Mouse (Mus musculus): ENCODE data around the gene Zbtb20. TPM values are rescaled to one million over a fixed set of nuclear protein-coding genes. Genes with fewer than 3 reads are reported as not detected.

The Zbtb20 gene
- polyA plus RNA-seq, 1 experiment from 2014 or later, result 54.7 TPM

GRCm38 (mm10) chr16:43586859-43587429, 711.3 kb downstream of the Zbtb20 start:
- DNase-seq (ENCODE audit: low spot score), result no peak
- H3K9me3 ChIP-seq (ENCODE audit: control insufficient read depth, low read length), result no peaks in the 10 kb centered on the region
- no peak overlapping the region for H3K9ac ChIP-seq (ENCODE audit: low read length)
- no peaks in the 10 kb centered on the region for H3K36me3 ChIP-seq (ENCODE audit: control insufficient read depth, insufficient read depth, low read length)
- no peaks in the 10 kb centered on the region for H3K27me3 ChIP-seq (ENCODE audit: control insufficient read depth, insufficient read depth, low read length)
- 91% methylated on average over 4 of the region's 4 CpGs for WGBS
- no peak overlapping the region for H3K4me3 ChIP-seq (ENCODE audit: low read depth, low read length)
- no peak overlapping the region for H3K4me2 ChIP-seq (ENCODE audit: low read depth, low read length, severe bottlenecking)
- no peaks in the 10 kb centered on the region; the same call in 1 of the 2 replicates for H3K4me1 ChIP-seq (replicated peaks; ENCODE audit: control insufficient read depth, insufficient read depth, low read length)
- no peak overlapping the region for H3K27ac ChIP-seq (ENCODE audit: low read depth, low read length)
- ATAC-seq (replicated peaks; ENCODE audit: low FRiP score), result no peak

- Histone ChIP-seq H3K4me1 (replicated peaks; ENCODE audit: control insufficient read depth, insufficient read depth, low read length) (no peaks in the 10 kb centered on the region), H3K9ac (ENCODE audit: low read length) (no peak overlapping the region), H3K36me3 (ENCODE audit: control insufficient read depth, insufficient read depth, low read length) (no peaks in the 10 kb centered on the region), H3K27ac (ENCODE audit: low read depth, low read length) (no peak overlapping the region), H3K9me3 (ENCODE audit: control insufficient read depth, low read length) (no peaks in the 10 kb centered on the region), H3K27me3 (ENCODE audit: control insufficient read depth, insufficient read depth, low read length) (no peaks in the 10 kb centered on the region), H3K4me3 (ENCODE audit: low read depth, low read length) (no peak overlapping the region), H3K4me2 (ENCODE audit: low read depth, low read length, severe bottlenecking) (no peak overlapping the region)
- no peak for ATAC-seq (replicated peaks; ENCODE audit: low FRiP score)
- WGBS, result 87% methylated on average over 7 of the region's 7 CpGs
- DNase-seq (ENCODE audit: low spot score), result no peak
These were observed 715.2 kb downstream of the Zbtb20 start for GRCm38 (mm10) chr16:43590704-43591493.

DNA sequence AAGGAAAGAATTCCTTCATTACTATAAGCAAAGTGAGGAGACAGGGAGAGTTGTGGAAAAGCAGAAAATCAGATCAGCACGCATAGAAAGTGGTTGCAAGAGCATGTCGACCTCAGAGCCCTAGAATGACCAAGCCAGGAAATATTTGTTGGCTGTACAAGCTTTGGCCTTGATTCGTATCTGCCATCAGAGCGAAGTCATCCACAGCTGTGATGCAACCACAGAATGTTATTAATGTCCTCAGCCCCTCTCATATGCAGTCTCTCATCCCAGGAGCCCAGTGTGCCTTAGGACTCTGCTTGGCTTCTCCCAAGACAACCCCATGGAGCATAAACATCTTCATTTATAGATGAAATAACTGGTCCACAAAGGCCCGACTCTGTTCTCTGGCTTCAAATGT, 716.4 kb downstream of the Zbtb20 start:
- Histone ChIP-seq H3K9me3 (ENCODE audit: control insufficient read depth, low read length) (no peaks in the 10 kb centered on the region), H3K4me1 (replicated peaks; ENCODE audit: control insufficient read depth, insufficient read depth, low read length) (no peaks in the 10 kb centered on the region), H3K27ac (ENCODE audit: low read depth, low read length) (no peak overlapping the region), H3K9ac (ENCODE audit: low read length) (no peak overlapping the region), H3K36me3 (ENCODE audit: control insufficient read depth, insufficient read depth, low read length) (no peaks in the 10 kb centered on the region), H3K4me3 (ENCODE audit: low read depth, low read length) (no peak overlapping the region), H3K4me2 (ENCODE audit: low read depth, low read length, severe bottlenecking) (no peak overlapping the region), H3K27me3 (ENCODE audit: control insufficient read depth, insufficient read depth, low read length) (no peaks in the 10 kb centered on the region)
- WGBS, result 88% methylated on average over 5 of the region's 5 CpGs
- no peak for DNase-seq (ENCODE audit: low spot score)
- ATAC-seq (replicated peaks; ENCODE audit: low FRiP score), result no peak

GRCm38 (mm10) chr16:43592801-43593200, 717.1 kb downstream of the Zbtb20 start:
- no peak overlapping the region for H3K9ac ChIP-seq (ENCODE audit: low read length)
- H3K4me3 ChIP-seq (ENCODE audit: low read depth, low read length), result no peak overlapping the region
- ATAC-seq (replicated peaks; ENCODE audit: low FRiP score) (0 out of 2 replicates have a peak, but pooled peaks have one; percentile 44), DNase-seq (ENCODE audit: low spot score) (no peak)
- no peaks in the 10 kb centered on the region for H3K4me1 ChIP-seq (replicated peaks; ENCODE audit: control insufficient read depth, insufficient read depth, low read length)
- H3K4me2 ChIP-seq (ENCODE audit: low read depth, low read length, severe bottlenecking), result no peak overlapping the region
- WGBS, result 16% methylated on average over 1 of the region's 1 CpGs
- no peaks in the 10 kb centered on the region for H3K27me3 ChIP-seq (ENCODE audit: control insufficient read depth, insufficient read depth, low read length)
- H3K27ac ChIP-seq (ENCODE audit: low read depth, low read length), result no peak overlapping the region
- H3K36me3 ChIP-seq (ENCODE audit: control insufficient read depth, insufficient read depth, low read length), result no peaks in the 10 kb centered on the region
- H3K9me3 ChIP-seq (ENCODE audit: control insufficient read depth, low read length), result no peaks in the 10 kb centered on the region

DNA sequence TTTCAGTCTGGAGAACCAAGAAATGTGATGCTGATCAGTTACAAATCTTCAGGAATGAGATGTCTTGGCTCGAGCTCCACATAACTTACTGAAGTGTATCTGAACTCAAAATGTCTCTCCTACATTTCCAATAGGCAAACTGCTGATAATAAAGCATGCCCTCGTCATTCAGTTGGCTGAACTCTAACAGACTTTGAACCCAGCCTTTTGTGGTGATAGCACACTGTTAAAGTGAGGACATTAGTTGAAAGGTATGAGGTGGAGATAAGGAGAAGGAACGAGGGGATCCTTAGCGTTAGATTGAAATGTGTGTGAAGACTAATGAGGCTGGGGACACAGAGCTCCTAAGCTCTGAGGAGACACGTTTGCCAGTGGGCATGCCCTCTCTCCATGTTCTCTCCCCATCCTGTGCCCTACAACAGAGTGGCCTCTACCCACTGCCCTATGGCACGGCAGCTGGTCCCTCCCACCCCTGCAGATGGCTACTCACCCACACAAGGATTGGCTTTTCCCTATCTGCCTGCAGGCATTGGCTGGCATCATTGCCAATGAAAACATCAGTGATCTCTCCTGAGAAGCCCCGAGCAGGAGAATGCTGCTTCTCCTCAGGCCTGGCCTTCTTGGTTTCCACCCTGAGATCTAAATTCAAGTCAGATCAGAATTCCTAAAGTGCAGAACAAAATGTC, 721.8 kb downstream of the Zbtb20 start:
- H3K4me3 ChIP-seq (ENCODE audit: low read depth, low read length), result no peak overlapping the region
- H3K4me2 ChIP-seq (ENCODE audit: low read depth, low read length, severe bottlenecking), result no peak overlapping the region
- DNase-seq (ENCODE audit: low spot score) (no peak), ATAC-seq (replicated peaks; ENCODE audit: low FRiP score) (no peak)
- H3K9me3 ChIP-seq (ENCODE audit: control insufficient read depth, low read length), result no peaks in the 10 kb centered on the region
- WGBS, result 85% methylated on average over 7 of the region's 7 CpGs
- H3K27me3 ChIP-seq (ENCODE audit: control insufficient read depth, insufficient read depth, low read length), result no peaks in the 10 kb centered on the region
- H3K4me1 ChIP-seq (replicated peaks; ENCODE audit: control insufficient read depth, insufficient read depth, low read length), result no peaks in the 10 kb centered on the region
- H3K27ac ChIP-seq (ENCODE audit: low read depth, low read length), result no peak overlapping the region
- H3K36me3 ChIP-seq (ENCODE audit: control insufficient read depth, insufficient read depth, low read length), result no peaks in the 10 kb centered on the region
- no peak overlapping the region for H3K9ac ChIP-seq (ENCODE audit: low read length)

DNA sequence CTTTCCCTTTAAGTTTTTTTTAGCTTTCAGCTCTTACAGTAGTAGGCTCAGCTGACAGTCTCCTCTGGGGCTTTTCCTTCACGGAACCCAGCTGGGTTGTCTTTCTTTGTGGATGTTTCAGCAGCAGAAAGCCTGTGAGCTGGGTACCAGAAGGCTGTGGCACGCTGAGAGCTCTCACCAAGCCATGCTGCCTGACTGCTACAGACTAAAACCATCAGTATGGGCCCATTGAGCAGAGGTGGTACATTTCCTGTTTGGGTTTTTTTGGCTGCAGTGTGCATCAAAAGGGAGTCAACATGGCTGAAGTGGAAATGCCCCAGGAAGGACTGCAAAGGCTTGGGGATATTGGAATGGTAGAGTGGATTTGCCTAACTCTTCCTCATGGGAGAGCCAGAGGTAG, 724.0 kb downstream of the Zbtb20 start:
- no peaks in the 10 kb centered on the region for H3K27me3 ChIP-seq (ENCODE audit: control insufficient read depth, insufficient read depth, low read length)
- no peak for DNase-seq (ENCODE audit: low spot score)
- no peaks in the 10 kb centered on the region for H3K36me3 ChIP-seq (ENCODE audit: control insufficient read depth, insufficient read depth, low read length)
- 94% methylated on average over 2 of the region's 2 CpGs for WGBS
- H3K27ac ChIP-seq (ENCODE audit: low read depth, low read length), result no peak overlapping the region
- no peak for ATAC-seq (replicated peaks; ENCODE audit: low FRiP score)
- H3K9me3 ChIP-seq (ENCODE audit: control insufficient read depth, low read length), result no peaks in the 10 kb centered on the region
- H3K9ac ChIP-seq (ENCODE audit: low read length), result no peak overlapping the region
- peaks cover 6% of the 10 kb centered on the region for H3K4me1 ChIP-seq (replicated peaks; ENCODE audit: control insufficient read depth, insufficient read depth, low read length)
- no peak overlapping the region for H3K4me3 ChIP-seq (ENCODE audit: low read depth, low read length)
- H3K4me2 ChIP-seq (ENCODE audit: low read depth, low read length, severe bottlenecking), result no peak overlapping the region

GRCm38 (mm10) chr16:43602573-43602972, 726.9 kb downstream of the Zbtb20 start:
- no peak for ATAC-seq (replicated peaks; ENCODE audit: low FRiP score)
- Histone ChIP-seq H3K9ac (ENCODE audit: low read length) (no peak overlapping the region), H3K27ac (ENCODE audit: low read depth, low read length) (peak overlapping the region; percentile 88; the same call in 1 of the 2 replicates), H3K4me3 (ENCODE audit: low read depth, low read length) (no peak overlapping the region), H3K4me2 (ENCODE audit: low read depth, low read length, severe bottlenecking) (no peak overlapping the region), H3K9me3 (ENCODE audit: control insufficient read depth, low read length) (no peaks in the 10 kb centered on the region; the same call in 1 of the 2 replicates), H3K36me3 (ENCODE audit: control insufficient read depth, insufficient read depth, low read length) (no peaks in the 10 kb centered on the region), H3K4me1 (replicated peaks; ENCODE audit: control insufficient read depth, insufficient read depth, low read length) (peaks cover 10% of the 10 kb centered on the region), H3K27me3 (ENCODE audit: control insufficient read depth, insufficient read depth, low read length) (no peaks in the 10 kb centered on the region)
- no peak for DNase-seq (ENCODE audit: low spot score)
- WGBS, result 71% methylated on average over 4 of the region's 4 CpGs

DNA sequence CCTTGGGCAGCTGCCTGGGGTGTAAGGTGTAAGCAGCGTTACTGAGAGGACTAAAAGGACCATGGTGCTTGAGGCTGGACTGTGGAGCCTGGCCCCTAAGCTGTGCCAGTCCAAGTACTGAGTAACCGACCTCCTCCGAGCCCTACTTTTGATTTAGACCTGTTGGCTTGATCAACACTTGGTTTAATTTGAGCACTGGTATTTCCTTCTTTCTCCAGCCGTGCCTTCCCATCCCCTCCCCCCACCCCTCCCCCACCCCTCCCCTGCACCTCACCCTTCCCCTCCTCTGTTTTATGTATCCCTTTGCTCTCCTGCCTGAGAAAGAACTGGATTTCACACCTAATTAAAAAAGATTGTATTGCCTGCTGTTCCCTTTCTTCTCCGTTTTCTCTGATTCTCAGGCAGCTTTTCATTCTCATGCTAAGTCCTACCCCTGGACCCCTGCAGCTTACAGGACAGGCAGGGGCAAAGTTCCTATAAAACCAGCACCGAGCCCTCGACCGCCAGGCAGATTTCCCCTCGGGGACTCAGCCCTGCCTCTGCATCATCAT, 728.0 kb downstream of the Zbtb20 start:
- ATAC-seq (replicated peaks; ENCODE audit: low FRiP score) (peak; percentile 93), DNase-seq (ENCODE audit: low spot score) (peak; percentile 84)
- Histone ChIP-seq H3K4me3 (ENCODE audit: low read depth, low read length) (no peak overlapping the region), H3K9me3 (ENCODE audit: control insufficient read depth, low read length) (no peaks in the 10 kb centered on the region; the same call in 1 of the 2 replicates), H3K4me1 (replicated peaks; ENCODE audit: control insufficient read depth, insufficient read depth, low read length) (peaks cover 10% of the 10 kb centered on the region), H3K9ac (ENCODE audit: low read length) (no peak overlapping the region), H3K27ac (ENCODE audit: low read depth, low read length) (peak overlapping the region; percentile 88), H3K27me3 (ENCODE audit: control insufficient read depth, insufficient read depth, low read length) (no peaks in the 10 kb centered on the region), H3K4me2 (ENCODE audit: low read depth, low read length, severe bottlenecking) (no peak overlapping the region), H3K36me3 (ENCODE audit: control insufficient read depth, insufficient read depth, low read length) (no peaks in the 10 kb centered on the region)
- under 1% methylated on average over 9 of the region's 9 CpGs for WGBS

All from forebrain, embryonic 11.5 days (tissue).